Mouse (Mus musculus) monocyte, adult 2 months (primary cell): ENCODE results near the gene Slc10a7.
"Not testable (repeated sequence)": the region's sequence is repeated elsewhere in the genome, so short reads cannot be mapped to it uniquely, and the experiment has no call there.

Experiments
- DNase-seq, 2 experiments: peaks; one replicate each; pipeline ENCODE4 v3.0.0; 2022; ENCODE audit warnings: low spot score in 2 of 2, low read depth in 1 of 2

The Slc10a7 gene

DNA sequence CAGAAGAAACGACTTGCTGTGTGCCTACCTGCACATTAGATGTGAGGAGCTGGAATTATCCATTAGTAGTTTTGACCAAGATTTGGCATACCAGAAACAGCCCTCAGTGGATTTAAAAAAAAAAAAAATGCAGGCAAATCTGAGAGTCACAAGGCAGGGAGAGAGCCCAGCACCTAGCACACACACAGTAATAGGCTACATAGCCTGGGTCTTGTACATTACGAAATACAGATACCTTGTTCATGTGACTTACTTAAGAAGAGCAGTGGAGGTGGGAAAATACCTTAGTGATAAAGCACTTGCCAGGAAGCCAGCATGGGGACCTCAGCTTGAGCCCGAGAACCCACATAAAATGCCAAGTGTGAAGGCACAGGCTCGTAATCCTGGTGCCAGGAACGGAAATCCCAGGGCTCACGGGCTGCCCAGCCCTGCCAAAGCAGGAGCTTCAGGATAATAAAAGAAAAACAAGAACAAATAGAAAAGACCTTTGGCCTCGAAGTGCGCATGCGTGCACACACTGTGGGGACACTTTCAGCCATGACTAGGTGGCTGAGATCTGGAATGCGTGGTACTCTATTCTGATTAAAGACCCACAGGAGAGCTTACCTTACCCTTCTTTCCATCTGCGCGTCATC, 155.3 kb downstream of the Slc10a7 start:
- DNase-seq, result no peak

GRCm38 (mm10) chr8:78667399-78667798, 158.3 kb downstream of the Slc10a7 start:
- DNase-seq, result no peak

- DNase-seq, result no peak
These were observed 159.1 kb downstream of the Slc10a7 start for GRCm38 (mm10) chr8:78668206-78668605.

DNA sequence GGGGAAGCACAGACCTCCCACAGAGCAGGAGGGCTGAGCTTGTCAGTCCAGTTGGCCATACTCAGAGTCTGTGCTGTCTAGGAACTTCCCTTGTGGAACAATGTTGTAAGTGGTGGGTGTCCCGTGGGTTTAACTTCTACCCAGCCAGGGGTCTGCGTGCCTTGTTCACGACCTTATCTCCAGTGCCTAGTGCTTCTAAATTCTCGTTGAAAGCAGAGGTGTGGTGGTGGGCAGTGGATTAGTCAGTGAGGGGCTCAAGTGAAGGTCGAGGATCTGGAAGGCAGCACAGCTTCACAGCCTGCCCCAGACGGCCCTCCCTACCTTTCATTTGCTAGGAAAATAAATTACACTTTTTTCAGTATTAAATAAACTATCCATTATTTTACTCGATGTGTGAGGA, 161.1 kb downstream of the Slc10a7 start:
- no peak for DNase-seq

- DNase-seq, result no peak
These were observed 169.5 kb downstream of the Slc10a7 start for GRCm38 (mm10) chr8:78678541-78679219.

DNA sequence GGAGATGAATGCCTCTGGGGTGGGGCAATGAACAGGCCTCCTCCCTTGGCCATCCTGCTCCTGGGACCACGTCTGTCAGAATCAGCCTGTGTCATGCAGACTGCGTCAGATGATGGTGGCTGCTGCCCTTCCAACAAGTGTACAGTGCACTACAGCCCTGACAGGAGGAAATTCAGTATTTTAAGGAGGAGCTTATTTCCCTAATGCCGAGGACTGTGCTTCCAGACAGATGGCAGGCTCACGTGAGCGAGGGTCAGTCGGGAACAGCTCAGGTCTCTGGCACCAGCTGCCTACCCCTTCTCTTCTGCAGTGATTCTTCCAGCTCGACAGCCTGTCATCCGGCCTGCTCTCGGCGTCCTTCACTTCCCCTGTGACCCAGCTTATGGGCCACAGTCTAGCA, 181.6 kb downstream of the Slc10a7 start:
- DNase-seq, result no peak

DNA sequence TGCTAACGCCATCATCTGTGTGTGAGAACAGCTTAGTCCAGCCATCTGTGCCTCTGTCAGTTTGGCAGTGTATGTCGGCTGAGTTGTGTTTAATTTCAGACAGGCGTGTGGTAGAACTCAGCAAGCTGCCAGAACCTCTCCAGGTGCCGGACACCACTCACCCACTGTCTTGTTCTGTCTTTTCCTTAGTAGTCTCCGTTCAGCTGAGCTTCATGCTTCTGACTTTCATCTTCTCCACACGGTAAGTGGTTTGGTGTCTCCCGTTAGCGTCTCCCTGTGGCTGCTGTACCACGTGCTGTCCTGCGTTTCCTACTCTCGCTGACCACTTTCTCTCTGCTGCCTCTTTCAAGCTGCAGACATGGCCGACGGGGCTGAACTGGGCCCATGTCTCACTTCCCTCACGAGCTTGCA, 189.2 kb downstream of the Slc10a7 start:
- DNase-seq, result no peak

- DNase-seq, result no peak
These were observed 194.1 kb downstream of the Slc10a7 start for GRCm38 (mm10) chr8:78703068-78703820.

DNA sequence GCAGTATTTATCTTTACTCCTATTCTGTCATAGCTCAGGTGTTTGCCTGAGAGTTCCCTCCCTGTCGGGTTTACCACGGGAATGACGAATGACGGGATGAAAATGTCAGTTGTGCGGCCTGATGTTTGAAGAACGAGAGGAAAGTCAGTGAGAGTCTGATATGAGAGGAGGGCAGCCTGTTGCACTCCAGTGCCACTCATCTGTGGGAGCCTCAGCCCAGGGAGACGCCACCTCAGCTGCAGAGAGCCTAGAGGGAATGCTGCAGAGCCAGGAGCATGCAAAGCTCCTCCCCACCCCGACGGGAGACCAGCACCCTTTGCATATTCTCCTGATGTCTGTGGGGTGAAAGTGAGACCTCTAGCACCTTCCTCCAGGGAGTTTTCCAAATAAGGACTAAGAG, 196.8 kb downstream of the Slc10a7 start:
- DNase-seq, result no peak

- DNase-seq, result no peak
These were observed 200.9 kb downstream of the Slc10a7 start for GRCm38 (mm10) chr8:78709948-78710644.

- DNase-seq, result no peak
These were observed 201.8 kb downstream of the Slc10a7 start for GRCm38 (mm10) chr8:78710961-78711360.

DNA sequence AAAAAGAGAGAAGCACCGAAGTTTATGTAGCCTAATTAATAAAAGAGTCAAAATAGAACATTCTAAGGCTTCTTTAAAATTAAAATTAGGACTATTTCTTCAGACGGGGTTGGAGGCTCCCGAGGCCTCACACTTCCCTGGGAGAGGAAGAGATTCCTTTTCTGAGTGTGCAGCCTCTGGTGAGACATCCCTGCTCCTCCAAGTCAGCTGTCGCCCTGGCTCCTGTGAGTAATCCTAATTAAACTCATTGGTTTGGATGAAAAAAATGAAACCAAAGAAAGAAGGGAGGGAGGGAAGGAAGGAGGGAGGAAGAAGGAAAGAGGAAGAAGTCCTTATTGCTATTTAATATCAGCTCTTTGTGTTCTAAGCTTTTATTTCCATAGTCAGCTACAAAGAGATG, 205.7 kb downstream of the Slc10a7 start:
- no peak for DNase-seq

- DNase-seq, result no peak
These were observed 207.4 kb downstream of the Slc10a7 start for GRCm38 (mm10) chr8:78716546-78716945.

- not testable (repeated sequence) for DNase-seq
These were observed 208.0 kb downstream of the Slc10a7 start for GRCm38 (mm10) chr8:78717191-78717590.

DNA sequence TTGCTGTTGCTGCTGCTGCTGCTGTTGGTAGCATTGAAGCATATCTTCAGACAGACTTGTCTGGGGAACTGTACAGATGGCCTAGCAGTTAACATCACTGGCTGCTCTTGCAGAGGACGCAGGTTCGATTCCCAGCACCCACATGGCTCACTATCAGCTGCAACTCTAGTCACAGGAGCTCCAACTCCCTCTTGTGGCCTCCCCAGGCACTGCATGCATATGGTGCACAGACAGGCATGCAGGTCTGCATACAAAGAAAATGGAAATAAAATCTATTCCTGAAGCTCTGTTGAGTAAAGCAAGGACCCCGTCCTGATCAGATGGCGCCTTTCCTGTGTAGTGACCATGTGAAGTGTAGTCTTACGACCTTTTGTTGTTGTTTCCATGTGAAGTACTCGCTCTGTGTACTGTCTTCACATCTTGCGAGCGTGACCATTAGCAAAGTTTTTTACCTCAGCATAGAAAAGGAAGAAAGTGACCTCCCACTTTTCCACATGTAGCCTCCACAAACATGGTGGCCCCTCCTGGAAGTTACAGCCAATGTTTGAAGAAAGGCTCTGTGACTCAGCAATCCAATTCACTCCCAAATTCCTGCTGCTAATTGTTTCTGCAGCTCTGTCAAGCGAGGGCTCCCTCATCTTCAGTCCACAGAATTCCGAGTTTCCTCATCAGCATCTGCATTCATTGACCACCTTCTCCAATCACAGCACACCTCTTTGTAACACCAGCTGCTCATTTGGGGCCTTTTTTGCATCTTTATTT, 210.3 kb downstream of the Slc10a7 start:
- no peak for DNase-seq

DNA sequence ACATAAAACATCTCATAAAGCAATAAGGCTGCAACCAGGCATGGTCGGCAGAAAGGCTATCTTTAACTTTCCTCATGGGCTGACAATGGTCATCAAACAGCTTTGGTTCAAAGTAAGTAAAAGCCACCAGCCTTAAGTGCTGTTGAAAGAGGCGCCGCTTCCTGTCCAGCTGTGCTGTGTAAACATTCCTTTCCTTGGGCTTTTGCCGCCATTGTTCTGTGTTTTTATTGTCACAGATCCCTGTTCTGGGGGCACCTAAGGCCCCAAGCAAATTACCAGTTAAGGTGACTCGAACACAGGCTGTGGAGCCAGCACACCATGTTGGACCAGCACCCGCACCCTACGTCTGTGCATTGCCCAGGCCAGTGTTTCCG, 210.9 kb downstream of the Slc10a7 start:
- DNase-seq, result no peak

- no peak for DNase-seq
These were observed 212.4 kb downstream of the Slc10a7 start for GRCm38 (mm10) chr8:78721576-78721975.

DNA sequence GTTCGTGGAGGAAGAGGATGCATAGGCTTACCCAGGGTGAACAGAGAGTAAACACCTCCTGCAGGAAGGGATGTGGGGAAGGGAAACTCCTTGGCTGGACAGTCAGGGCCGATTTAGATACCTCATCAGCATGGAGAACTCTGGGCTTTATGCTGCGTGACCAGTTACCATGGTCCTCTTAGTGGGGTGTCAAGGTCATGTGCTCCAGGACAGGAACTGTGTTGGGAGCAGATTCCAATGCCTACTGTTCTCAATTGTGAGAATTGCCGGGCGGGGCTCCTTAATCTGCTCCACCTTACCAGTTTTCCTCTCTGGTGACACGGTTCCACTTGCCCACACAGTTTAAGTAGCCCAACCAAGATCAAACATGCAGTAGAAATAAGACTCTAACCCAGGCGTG, 213.1 kb downstream of the Slc10a7 start:
- no peak for DNase-seq

DNA sequence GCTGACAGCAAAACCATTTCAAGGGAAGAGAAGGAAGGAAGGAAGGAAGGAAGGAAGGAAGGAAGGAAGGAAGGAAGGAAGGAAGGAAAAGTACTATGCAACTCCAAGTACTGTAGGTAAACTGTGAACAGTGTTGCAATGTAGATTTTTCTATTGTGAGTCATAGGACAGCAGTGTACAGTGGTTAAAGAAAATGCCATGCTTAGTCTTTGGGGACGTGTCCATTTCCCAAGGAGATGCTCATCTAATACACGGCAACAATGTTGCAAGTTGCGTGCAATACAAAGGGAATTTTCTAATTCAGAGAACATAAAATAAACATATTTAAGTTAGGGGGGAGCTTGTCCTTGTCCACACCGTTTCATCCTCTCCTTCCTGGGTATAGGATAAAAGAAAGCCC, 215.7 kb downstream of the Slc10a7 start:
- DNase-seq, result no peak

DNA sequence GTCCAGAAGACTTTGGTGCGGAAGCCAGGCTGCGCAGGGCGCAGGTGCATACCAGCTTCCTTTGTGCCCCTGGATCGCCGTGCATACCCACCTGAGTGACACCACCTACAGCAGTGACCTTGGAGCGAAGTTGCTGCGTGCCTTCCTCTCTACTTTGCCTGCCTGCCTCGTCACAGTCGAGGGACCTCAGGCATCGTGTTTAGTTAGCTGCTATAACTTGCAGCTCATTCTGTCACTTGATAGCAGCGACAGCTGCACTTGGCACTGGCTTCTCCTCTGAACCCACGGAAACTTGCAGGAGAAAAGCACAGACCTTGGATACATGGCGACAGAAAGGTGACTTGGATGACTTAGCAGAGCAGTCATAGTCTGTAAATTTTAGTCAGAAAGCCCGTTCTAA, 219.1 kb downstream of the Slc10a7 start:
- DNase-seq, result no peak

- no peak for DNase-seq
These were observed 223.3 kb downstream of the Slc10a7 start for GRCm38 (mm10) chr8:78732410-78732809.
